24 mouse cellular contexts compared by ENCODE assay signal in genomic region chr1:62813938-62814337, GRCm38 (mm10).
A peak's percentile ranks its signal among the peaks of the same experiment; 100 is the strongest.
DNase-seq lines count a peak whose midpoint lies in the region; ATAC-seq and TF ChIP-seq lines count a peak whose summit lies in the region.
"Had no signal": no experiment of that assay in that cellular context is flagged by ENCODE, and none has a peak within 500 bp of the region (broad histone marks: within the 10 kb centered on the region; RNA-seq: fewer than 3 reads in every experiment).

No protein-coding gene starts in this region.

- DNase-seq in layer of hippocampus, adult 2 months (ENCODE audit: low spot score in 2 of 2): no peak
- DNase-seq in layer of hippocampus, adult 8-10 months (ENCODE audit: low spot score in 2 of 2): no peak
- no peak for DNase-seq in lung, postnatal 14 days
- DNase-seq in limb, embryonic 10.5 days (ENCODE audit: low spot score): no peak
- DNase-seq in adrenal gland, postnatal 25 days: no peak
- DNase-seq: adrenal gland, adult 2 months; adrenal gland, postnatal 14 days; cerebellum, adult 11-12 months; cerebellum, adult 8-10 months; cerebellum, postnatal 36 days; embryo, embryonic 11 days; forebrain, postnatal 0 days; gastrocnemius, adult 2 months; gastrocnemius, postnatal 14 days; heart, adult 18-20 months had no signal

- H3K27me3 ChIP-seq in lung, embryonic 16.5 days (ENCODE audit: control insufficient read depth, insufficient read depth, low read depth, low read length): no peaks in the 10 kb centered on the region
- H3K27me3 ChIP-seq in limb, embryonic 10.5 days (ENCODE audit: low read depth, poor library complexity, severe bottlenecking): no peaks in the 10 kb centered on the region
- H3K27me3 ChIP-seq: embryonic facial prominence, embryonic 12.5 days; embryonic facial prominence, embryonic 15.5 days had no signal

- H3K9me3 ChIP-seq in lung, embryonic 16.5 days (ENCODE audit: control insufficient read depth, low read length): no peaks in the 10 kb centered on the region
- no peaks in the 10 kb centered on the region for H3K9me3 ChIP-seq in limb, embryonic 10.5 days (replicated peaks)
- H3K9me3 ChIP-seq: embryonic facial prominence, embryonic 12.5 days; embryonic facial prominence, embryonic 15.5 days had no signal

- no peak overlapping the region for H3K4me2 ChIP-seq in lung, embryonic 16.5 days (ENCODE audit: low read depth, low read length)
- H3K4me2 ChIP-seq: embryonic facial prominence, embryonic 12.5 days; embryonic facial prominence, embryonic 15.5 days; heart, embryonic 11.5 days; hindbrain, embryonic 14.5 days had no signal

- peak; percentile 64 for ATAC-seq in lung, embryonic 16.5 days (ENCODE audit: low read depth)
- ATAC-seq: CD4-positive, CD25-positive, alpha-beta regulatory T cell, adult 4 months; forebrain, embryonic 14.5 days; forebrain, postnatal 0 days; hindbrain, postnatal 0 days; inflammation-experienced regulatory T-cells, adult 6 months had no signal

- no peak overlapping the region for H3K4me3 ChIP-seq in layer of hippocampus, adult 2 months
- no peak overlapping the region for H3K4me3 ChIP-seq in lung, embryonic 16.5 days (ENCODE audit: low read length)
- H3K4me3 ChIP-seq in limb, embryonic 10.5 days: no peak overlapping the region
- H3K4me3 ChIP-seq: embryonic facial prominence, embryonic 12.5 days; embryonic facial prominence, embryonic 15.5 days; gastrocnemius, adult 2 months had no signal

- 60% methylated on average over 1 of the region's 1 CpGs for WGBS in lung, embryonic 16.5 days
- 16% methylated on average over 1 of the region's 1 CpGs for WGBS in limb, embryonic 10.5 days

- H3K4me1 ChIP-seq in lung, embryonic 16.5 days (replicated peaks; ENCODE audit: control insufficient read depth, insufficient read depth, low read length): peaks cover 13% of the 10 kb centered on the region
- H3K4me1 ChIP-seq in limb, embryonic 10.5 days: peaks cover 18% of the 10 kb centered on the region
- H3K4me1 ChIP-seq: embryonic facial prominence, embryonic 15.5 days had no signal

- H3K27ac ChIP-seq in layer of hippocampus, adult 2 months: 0 out of 2 replicates have a peak overlapping the region, but pooled peaks have one; percentile 32
- H3K27ac ChIP-seq in lung, embryonic 16.5 days (ENCODE audit: low read length): peak overlapping the region; percentile 40; the same call in 1 of the 2 replicates
- H3K27ac ChIP-seq in limb, embryonic 10.5 days: peak overlapping the region; percentile 36; the same call in 1 of the 2 replicates
- H3K27ac ChIP-seq: embryonic facial prominence, embryonic 12.5 days; embryonic facial prominence, embryonic 15.5 days; gastrocnemius, adult 2 months; hindbrain, embryonic 14.5 days; hindbrain, postnatal 0 days had no signal

- no peak for TF ChIP-seq CTCF in layer of hippocampus, adult 2 months (conservative IDR thresholded peaks at IDR 0.05)

- H3K36me3 ChIP-seq in lung, embryonic 16.5 days (ENCODE audit: control insufficient read depth, insufficient read depth, low read length): no peaks in the 10 kb centered on the region
- peaks cover 42% of the 10 kb centered on the region for H3K36me3 ChIP-seq in limb, embryonic 10.5 days

- no peak overlapping the region for H3K9ac ChIP-seq in lung, embryonic 16.5 days (ENCODE audit: low read length)
- H3K9ac ChIP-seq: embryonic facial prominence, embryonic 12.5 days; embryonic facial prominence, embryonic 15.5 days; forebrain, postnatal 0 days; hindbrain, embryonic 14.5 days had no signal
